Mouse (Mus musculus) heart, embryonic 14.5 days (tissue): ENCODE measurements around the gene Eif3l. TPM values are rescaled to one million over a fixed set of nuclear protein-coding genes. Genes with fewer than 3 reads are reported as not detected.
A peak's percentile ranks its signal among the peaks of the same experiment; 100 is the strongest.

Experiments
- ATAC-seq: fragments of 200-750 bp; cut with Nextera tagmentation; 2 replicates; pipeline ENCODE4 v1.8.0; 2017; ENCODE audit warnings: low read depth, moderate TSS enrichment; ENCODE audit not compliant: insufficient number of reproducible peaks, insufficient read depth, low FRiP score
- H3K27ac ChIP-seq, 2 experiments: fragments of 200-500 bp in 1 of 2; fragments of 300-500 bp in 1 of 2; sonication (generic) in 1 of 2; replicated peaks in 1 of 2; 2 replicates each; pipeline ENCODE4 v1.5.1; 2012 to 2014; ENCODE audit warnings: low read depth in 2 of 2, low read length in 2 of 2, control low read depth in 1 of 2, mild to moderate bottlenecking in 1 of 2, mixed read lengths in 1 of 2; ENCODE audit not compliant: control insufficient read depth in 1 of 2, insufficient read depth in 1 of 2
- H3K27me3 ChIP-seq: fragments of 300-500 bp; sonication (generic); 2 replicates; pipeline ENCODE4 v1.6.1; 2014; ENCODE audit warnings: mild to moderate bottlenecking, low read length, control low read depth; ENCODE audit not compliant: control insufficient read depth, insufficient read depth
- H3K36me3 ChIP-seq: fragments of 300-500 bp; sonication (generic); 2 replicates; pipeline ENCODE4 v1.6.1; 2014; ENCODE audit warnings: mild to moderate bottlenecking, control low read depth, low read length, mixed read lengths; ENCODE audit not compliant: control insufficient read depth, insufficient read depth
- H3K4me1 ChIP-seq, 2 experiments: fragments of 200-500 bp in 1 of 2; fragments of 300-500 bp in 1 of 2; sonication (generic) in 1 of 2; 2 replicates each; pipeline ENCODE4 v1.6.1; 2012 to 2014; ENCODE audit warnings: low read length in 2 of 2, control low read depth in 1 of 2, mixed read lengths in 1 of 2; ENCODE audit not compliant: control insufficient read depth in 2 of 2, insufficient read depth in 2 of 2
- H3K4me2 ChIP-seq: fragments of 300-500 bp; sonication (generic); 2 replicates; pipeline ENCODE4 v1.6.1; 2014; ENCODE audit warnings: mild to moderate bottlenecking, low read length
- H3K4me3 ChIP-seq, 2 experiments: fragments of 200-500 bp in 1 of 2; fragments of 300-500 bp in 1 of 2; sonication (generic) in 1 of 2; 2 replicates each; pipeline ENCODE4 v1.5.1; 2012 to 2014; ENCODE audit warnings: low read length in 2 of 2, mild to moderate bottlenecking in 2 of 2, control low read depth in 1 of 2, low read depth in 1 of 2, moderate library complexity in 1 of 2; ENCODE audit not compliant: control insufficient read depth in 1 of 2, insufficient read depth in 1 of 2
- H3K9ac ChIP-seq: fragments of 300-500 bp; sonication (generic); 2 replicates; pipeline ENCODE4 v1.6.1; 2014; ENCODE audit warnings: mild to moderate bottlenecking, low read length
- H3K9me3 ChIP-seq: fragments of 300-500 bp; sonication (generic); 2 replicates; pipeline ENCODE4 v1.6.1; 2016; ENCODE audit warnings: low read length, control low read depth; ENCODE audit not compliant: control insufficient read depth
- WGBS: fragments of 180-500 bp; shearing (Covaris S2); extraction: QIAGEN DNeasy Blood & Tissue Kit; methylation state at CpG from one replicate; pipeline ENCODE4 v1.1.7; 2014; 5-methylcytosine and 5-hydroxymethylcytosine counted together
- polyA plus RNA-seq: library from polyadenylated mRNA; unstranded; fragments of >200 nt; fragmentation: Nextera tagmentation; extraction: Ambion mirVana; gene quantifications from 2 replicates; pipeline ENCODE4 v1.2.1, GENCODE M21; 2014

Gene Eif3l
- polyA plus RNA-seq, 1 experiment from 2014 or later = 153 TPM

GRCm38 (mm10) chr15:79122119-79122518 lies 47.1 kb downstream of the Eif3l start:
- no peak for ATAC-seq
- H3K27ac ChIP-seq = peak overlapping the region in 1 of 2 experiments; percentile 91; a peak in 2 of 4 replicates
- H3K4me2 ChIP-seq = no peak overlapping the region
- no peak overlapping the region for H3K4me3 ChIP-seq
- H3K27me3 ChIP-seq = no peaks in the 10 kb centered on the region
- H3K36me3 ChIP-seq = peaks cover 99% of the 10 kb centered on the region
- WGBS = 86% methylated on average over 4 of the region's 4 CpGs
- no peaks in the 10 kb centered on the region for H3K9me3 ChIP-seq
- H3K9ac ChIP-seq = peak overlapping the region; percentile 21; the same call in 1 of the 2 replicates
- peaks cover 12 to 19% of the 10 kb centered on the region in 2 experiments for H3K4me1 ChIP-seq

GRCm38 (mm10) chr15:79122546-79122945 lies 47.6 kb downstream of the Eif3l start:
- Histone ChIP-seq H3K27me3 (no peaks in the 10 kb centered on the region), H3K27ac (peak overlapping the region; percentile 88 to 91), H3K9me3 (no peaks in the 10 kb centered on the region), H3K4me1 (peaks cover 12 to 19% of the 10 kb centered on the region in 2 experiments), H3K4me2 (no peak overlapping the region), H3K9ac (peak overlapping the region; percentile 21; the same call in 1 of the 2 replicates), H3K36me3 (peaks cover 99% of the 10 kb centered on the region), H3K4me3 (no peak overlapping the region)
- ATAC-seq = no peak
- WGBS = 84% methylated on average over 13 of the region's 13 CpGs

- H3K9me3 ChIP-seq = no peaks in the 10 kb centered on the region
- H3K36me3 ChIP-seq = peaks cover 99% of the 10 kb centered on the region
- peak overlapping the region; percentile 58; the same call in 1 of the 2 replicates for H3K9ac ChIP-seq
- H3K27ac ChIP-seq = peak overlapping the region; percentile 88 to 91
- H3K4me2 ChIP-seq = no peak overlapping the region
- peaks cover 12 to 19% of the 10 kb centered on the region in 2 experiments for H3K4me1 ChIP-seq
- H3K27me3 ChIP-seq = no peaks in the 10 kb centered on the region
- peak; percentile 75 for ATAC-seq
- WGBS = 32% methylated on average over 6 of the region's 6 CpGs
- H3K4me3 ChIP-seq = no peak overlapping the region
Observed at GRCm38 (mm10) chr15:79123751-79124150, 48.8 kb downstream of the Eif3l start.

- Histone ChIP-seq H3K4me2 (no peak overlapping the region), H3K4me1 (peaks cover 12 to 19% of the 10 kb centered on the region in 2 experiments), H3K9ac (peak overlapping the region; percentile 58), H3K27ac (peak overlapping the region; percentile 83 to 91), H3K27me3 (no peaks in the 10 kb centered on the region), H3K4me3 (no peak overlapping the region), H3K9me3 (no peaks in the 10 kb centered on the region), H3K36me3 (peaks cover 98% of the 10 kb centered on the region)
- WGBS = 71% methylated on average over 10 of the region's 10 CpGs
- no peak for ATAC-seq
Observed at GRCm38 (mm10) chr15:79124331-79124875, 49.4 kb downstream of the Eif3l start.

GRCm38 (mm10) chr15:79126217-79126932 lies 51.4 kb downstream of the Eif3l start:
- no peaks in the 10 kb centered on the region for H3K27me3 ChIP-seq
- H3K9ac ChIP-seq = no peak overlapping the region
- no peak for ATAC-seq
- H3K4me3 ChIP-seq = no peak overlapping the region
- H3K4me2 ChIP-seq = no peak overlapping the region
- 81% methylated on average over 13 of the region's 13 CpGs for WGBS
- peaks cover 98% of the 10 kb centered on the region for H3K36me3 ChIP-seq
- no peak overlapping the region for H3K27ac ChIP-seq
- H3K4me1 ChIP-seq = peaks cover 18 to 19% of the 10 kb centered on the region in 2 experiments
- H3K9me3 ChIP-seq = no peaks in the 10 kb centered on the region

- Histone ChIP-seq H3K27me3 (no peaks in the 10 kb centered on the region), H3K9ac (no peak overlapping the region), H3K4me2 (no peak overlapping the region), H3K9me3 (no peaks in the 10 kb centered on the region), H3K27ac (no peak overlapping the region), H3K4me1 (peaks cover 18 to 19% of the 10 kb centered on the region in 2 experiments), H3K36me3 (peaks cover 98% of the 10 kb centered on the region), H3K4me3 (no peak overlapping the region)
- 93% methylated on average over 12 of the region's 12 CpGs for WGBS
- ATAC-seq = no peak
Observed at GRCm38 (mm10) chr15:79127101-79127500, 52.1 kb downstream of the Eif3l start.

GRCm38 (mm10) chr15:79128208-79128607 lies 53.2 kb downstream of the Eif3l start:
- Histone ChIP-seq H3K27me3 (no peaks in the 10 kb centered on the region), H3K4me3 (no peak overlapping the region), H3K4me1 (peaks cover 14 to 15% of the 10 kb centered on the region in 2 experiments), H3K4me2 (no peak overlapping the region), H3K27ac (no peak overlapping the region), H3K9me3 (no peaks in the 10 kb centered on the region), H3K36me3 (peaks cover 98% of the 10 kb centered on the region), H3K9ac (no peak overlapping the region)
- no peak for ATAC-seq
- WGBS = 89% methylated on average over 5 of the region's 5 CpGs
